Mouse (Mus musculus) cerebellum, adult 9-10 months (tissue): ENCODE measurements around the gene Hemgn.

Experiments used
- DNase-seq: peaks from one replicate; pipeline ENCODE4 v3.0.0; 2022

Hemgn gene

GRCm38 (mm10) chr4:46353045-46353444 is 60.3 kb downstream of the Hemgn start:
- DNase-seq, result no peak

- DNase-seq, result no peak
Measured at GRCm38 (mm10) chr4:46349530-46349929, 63.8 kb downstream of the Hemgn start.

DNA sequence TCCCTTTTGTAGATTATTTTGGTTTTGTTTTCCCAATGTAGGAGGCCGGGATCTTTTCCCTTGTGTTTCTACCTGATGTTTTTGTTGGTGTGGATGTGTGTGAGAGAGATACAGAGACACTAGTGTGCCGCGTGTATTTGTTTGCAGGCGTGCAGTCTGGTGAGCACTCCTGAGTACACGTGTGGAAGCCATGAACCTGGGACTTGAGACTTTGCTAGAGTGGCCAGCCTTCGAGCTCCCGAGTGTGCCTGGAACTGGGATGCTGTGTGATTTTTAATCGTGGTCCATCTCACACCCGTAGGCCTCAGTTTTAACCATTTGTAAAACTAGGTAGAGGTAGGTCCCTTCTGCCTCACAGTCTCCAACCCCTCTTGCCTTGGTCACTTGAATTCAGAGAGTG is 64.4 kb downstream of the Hemgn start:
- no peak for DNase-seq

DNA sequence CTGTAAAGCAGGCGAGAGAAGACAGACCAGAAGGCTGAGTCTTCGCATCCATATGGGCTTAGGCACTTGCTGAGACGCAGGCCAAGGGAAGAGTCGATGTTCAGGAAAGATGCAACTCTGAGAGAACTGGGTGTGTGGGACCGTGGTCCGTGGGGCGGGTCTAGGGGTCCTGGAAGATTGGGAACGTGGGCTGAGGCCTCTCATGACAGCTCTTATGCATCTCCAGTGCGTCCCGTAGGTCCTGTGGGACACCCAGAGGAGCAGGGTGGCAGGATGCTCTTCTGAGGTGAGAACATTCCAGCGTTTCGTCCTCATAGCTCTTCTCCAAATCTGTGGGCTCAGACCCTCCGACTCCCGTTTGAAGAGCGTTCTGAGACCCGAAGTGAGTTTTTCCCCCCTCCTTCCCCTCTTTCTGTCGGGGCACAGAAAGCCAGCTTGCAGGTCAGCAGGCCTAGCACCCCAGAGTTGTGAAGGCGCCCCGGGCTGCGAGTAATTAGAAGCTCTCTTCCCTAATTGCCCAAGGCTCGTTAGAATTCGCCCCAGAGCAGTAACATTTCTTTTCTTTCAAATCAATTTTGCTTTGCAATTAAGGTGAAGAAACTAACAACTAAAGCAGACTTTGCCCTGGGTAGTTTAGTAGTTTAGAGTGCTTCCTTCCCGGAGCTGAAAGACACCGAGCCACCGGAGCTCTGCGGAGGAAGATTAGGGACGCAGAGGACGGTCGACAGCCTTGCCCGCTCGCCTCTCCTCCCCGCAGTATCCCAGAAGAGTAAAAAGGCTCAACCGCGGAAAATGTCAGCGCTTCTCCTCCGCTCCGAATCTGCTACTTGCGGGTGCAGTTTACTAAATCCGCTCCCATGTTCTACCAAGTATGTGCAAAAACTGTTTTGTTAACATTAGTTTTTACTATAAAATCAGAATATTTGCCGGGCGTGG is 65.5 kb downstream of the Hemgn start:
- DNase-seq, result no peak

DNA sequence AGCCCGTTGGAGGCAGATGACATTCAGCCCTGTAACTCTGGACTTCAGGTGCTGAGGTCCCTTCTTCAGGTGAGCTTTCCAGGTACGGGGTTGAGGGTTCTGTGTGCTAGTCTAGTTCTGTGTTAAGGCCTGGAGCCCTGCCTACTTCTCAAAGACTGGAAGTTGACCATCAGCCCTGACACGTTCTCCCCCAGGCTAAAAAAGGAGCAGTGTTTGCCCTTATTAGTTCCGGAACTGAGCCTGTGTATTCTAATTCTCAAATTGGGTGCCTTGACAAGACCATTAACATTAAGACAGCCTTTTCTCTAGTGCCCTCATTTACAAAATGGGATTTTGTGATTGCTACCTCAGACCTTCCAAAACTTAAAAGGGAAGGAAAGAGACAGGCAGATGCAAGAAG is 66.2 kb downstream of the Hemgn start:
- no peak for DNase-seq

DNA sequence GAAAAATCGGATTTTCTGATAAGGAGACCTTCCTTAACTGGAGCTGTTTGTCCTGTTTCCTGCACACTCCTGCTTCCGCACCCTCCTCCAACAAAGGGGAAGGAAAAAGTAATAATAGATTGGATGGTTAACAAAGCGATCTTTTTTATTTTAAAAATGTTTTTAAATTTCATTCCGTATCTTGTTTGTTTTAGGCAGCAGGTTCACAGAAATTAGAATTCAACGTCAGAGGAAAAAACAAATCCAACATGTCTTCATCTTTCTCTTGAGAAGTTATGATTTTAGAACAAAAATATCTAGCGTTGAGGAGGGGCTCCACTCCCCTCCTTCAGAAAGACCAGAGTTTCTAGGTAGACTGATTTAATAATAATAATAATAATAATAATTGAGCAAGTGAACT is 67.1 kb downstream of the Hemgn start:
- no peak for DNase-seq

DNA sequence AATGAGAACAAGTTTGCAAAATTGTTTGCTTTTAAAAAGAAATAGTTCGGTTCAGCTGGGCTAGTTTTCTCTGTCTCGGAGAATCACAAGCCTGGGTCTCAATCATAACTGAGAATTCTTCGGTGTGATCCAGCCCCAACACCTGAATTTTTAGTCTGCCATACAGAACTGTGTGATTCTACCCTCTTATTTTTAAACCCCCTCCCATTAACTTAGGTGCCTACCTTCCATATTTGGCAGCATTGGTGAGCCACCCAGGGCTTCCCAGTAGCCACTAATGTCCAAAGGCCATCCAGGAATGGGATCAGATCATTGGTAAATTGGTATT is 67.6 kb downstream of the Hemgn start:
- DNase-seq, result no peak

DNA sequence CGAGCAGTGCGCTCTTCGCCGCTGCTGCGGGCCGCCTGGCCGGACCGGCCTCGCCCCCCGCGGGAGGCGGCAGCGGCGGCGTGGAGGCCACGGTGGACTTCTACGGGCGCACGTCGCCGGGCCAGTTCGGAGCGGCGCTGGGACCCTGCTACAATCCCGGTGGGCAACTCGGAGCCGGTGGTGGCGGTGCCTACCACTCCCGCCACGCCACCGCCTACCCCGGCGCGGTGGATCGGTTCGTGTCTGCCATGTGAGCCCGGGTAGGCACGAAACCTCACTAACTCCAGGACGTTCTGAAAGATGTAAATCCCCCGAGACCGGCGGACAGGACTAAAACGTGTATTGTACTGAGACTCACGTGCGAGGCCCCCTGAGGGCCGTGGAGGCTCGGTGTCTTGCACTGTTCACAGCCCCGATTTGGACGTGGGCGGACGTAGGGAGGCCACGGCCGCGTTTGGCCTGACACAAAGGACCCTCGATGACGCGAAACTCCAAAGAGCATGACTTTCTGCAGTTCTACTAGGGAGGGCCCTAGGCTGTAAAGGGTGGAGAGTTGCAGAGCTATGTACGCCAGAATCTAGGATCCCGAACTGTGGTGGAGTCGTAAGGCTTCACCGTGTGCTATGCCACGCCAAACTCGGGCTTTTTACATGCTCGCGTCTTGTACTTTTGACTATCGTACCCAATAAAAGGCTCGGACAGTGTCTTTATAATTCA is 68.1 kb downstream of the Hemgn start:
- DNase-seq, result no peak

GRCm38 (mm10) chr4:46344288-46344687 is 69.0 kb downstream of the Hemgn start:
- no peak for DNase-seq
